Mouse (Mus musculus): ENCODE data around the gene Ezh1. TPM values are rescaled to one million over a fixed set of nuclear protein-coding genes. Genes with fewer than 3 reads are reported as not detected.

Ezh1 gene
- total RNA-seq, 4 experiments from 2014 or later: 28.6 to 37.3 (median 31.7) TPM

- no peak for DNase-seq (ENCODE audit: low spot score)
These were observed 77.5 kb downstream of the Ezh1 start for GRCm38 (mm10) chr11:101148751-101149150.

DNA sequence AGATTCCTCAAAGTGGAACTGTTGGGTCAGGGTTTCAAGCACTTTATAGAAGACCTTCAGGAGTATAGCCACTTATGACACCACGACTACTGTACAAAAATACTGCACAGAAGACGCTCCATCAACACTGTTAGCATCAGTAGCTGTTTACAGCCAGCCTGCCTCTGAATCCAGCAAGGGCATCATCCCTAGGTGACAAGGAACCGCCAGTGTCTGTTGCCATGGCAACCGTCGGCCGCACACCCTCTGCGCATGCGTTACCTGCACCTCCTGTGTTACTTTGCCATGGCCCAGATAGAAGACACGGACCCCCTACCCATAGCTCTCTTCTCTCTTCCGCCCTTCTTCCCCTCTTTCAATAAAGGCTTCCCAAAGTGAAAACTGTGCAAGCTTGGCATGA lies 79.9 kb downstream of the Ezh1 start:
- no peak for DNase-seq (ENCODE audit: low spot score)

DNA sequence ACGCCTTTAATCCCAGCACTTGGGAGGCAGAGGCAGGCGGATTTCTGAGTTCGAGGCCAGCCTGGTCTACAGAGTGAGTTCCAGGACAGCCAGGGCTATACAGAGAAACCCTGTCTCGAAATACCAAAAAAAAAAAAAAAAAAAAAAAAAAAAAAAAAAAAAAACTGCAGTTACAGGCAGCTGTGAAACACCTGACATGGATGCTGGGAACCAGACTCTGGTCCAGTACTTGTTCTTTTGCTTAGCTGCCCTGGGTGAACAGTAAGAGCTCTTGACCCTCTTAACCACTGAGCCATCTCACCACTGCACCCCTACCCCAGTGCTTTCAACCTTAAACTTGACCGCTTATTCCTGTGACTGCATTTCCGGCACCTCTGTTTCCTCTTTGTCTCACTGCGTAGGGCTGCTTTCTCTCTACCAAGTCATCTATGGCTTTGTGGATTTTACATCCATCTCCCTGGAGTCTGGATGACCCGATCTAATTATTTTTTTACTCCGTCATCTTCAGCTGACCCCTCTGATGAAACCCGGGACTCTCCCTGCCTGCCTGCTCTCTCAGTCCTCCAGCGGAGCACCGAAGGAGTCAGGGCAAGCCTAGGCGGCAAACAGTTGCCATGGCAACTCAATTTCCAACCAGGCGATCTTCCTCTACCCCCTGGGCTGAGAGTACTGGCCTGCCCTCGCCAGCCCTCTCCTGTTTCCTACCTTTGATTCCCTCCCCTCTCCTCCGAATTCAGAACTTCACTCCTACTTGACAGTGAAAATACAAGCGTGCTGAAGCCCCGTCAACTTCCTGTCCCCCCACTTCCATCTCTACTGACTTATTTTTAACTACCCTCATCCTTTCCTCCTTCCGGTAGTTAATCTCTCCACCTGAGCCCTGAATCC lies 82.7 kb downstream of the Ezh1 start:
- DNase-seq (ENCODE audit: low spot score): no peak

GRCm38 (mm10) chr11:101142215-101142967 lies 83.9 kb downstream of the Ezh1 start:
- no peak for DNase-seq (ENCODE audit: low spot score)

Other genes with a start within 250 kb of the Ezh1 start
- gene Atp6v0a1, start 217.0 kb downstream of the Ezh1 start, total RNA-seq (2022): 100 to 1,000 TPM in 1 of 4 experiments, 10 to 100 TPM in 3; 85.0 to 100 (median 88.9) TPM
- gene Naglu, start 156.5 kb downstream of the Ezh1 start, total RNA-seq (2022): 10 to 100 TPM in 1 of 4 experiments, 1 to 10 TPM in 3; 7.3 to 10.1 (median 7.8) TPM
- 1 to 10 TPM in 1 of 4 experiments, under 1 TPM in 3; 0.22 to 1.5 (median 0.52) TPM for gene Hsd17b1, start 148.1 kb downstream of the Ezh1 start, total RNA-seq (2022)
- 10 to 100 TPM; 14.5 to 21.0 (median 17.6) TPM for gene Coasy, start 143.9 kb downstream of the Ezh1 start, total RNA-seq (2022)
- gene Mlx, start 139.2 kb downstream of the Ezh1 start, total RNA-seq (2022): 10 to 100 TPM; 15.5 to 24.4 (median 20.0) TPM
- gene Psmc3ip, start 131.0 kb downstream of the Ezh1 start, total RNA-seq (2022): 1 to 10 TPM; 2.3 to 3.1 (median 2.8) TPM
- 10 to 100 TPM; 26.5 to 31.2 (median 29.0) TPM for gene Retreg3, start 106.6 kb downstream of the Ezh1 start, total RNA-seq (2022)
- 10 to 100 TPM; 23.2 to 27.3 (median 25.4) TPM for gene Tubg1, start 106.5 kb downstream of the Ezh1 start, total RNA-seq (2022)
- gene Tubg2, start 70.6 kb downstream of the Ezh1 start, total RNA-seq (2022): 1 to 10 TPM; 2.7 to 4.9 (median 3.0) TPM
- 1 to 10 TPM; 1.1 to 2.9 (median 1.5) TPM for gene Cntnap1, start 55.9 kb downstream of the Ezh1 start, total RNA-seq (2022)
- gene Plekhh3, start 55.1 kb downstream of the Ezh1 start, total RNA-seq (2022): 10 to 100 TPM; 23.4 to 29.9 (median 28.1) TPM
- under 1 TPM in 2 of 4 experiments, not detected in 2; 0.14 to 0.19 TPM for gene Ccr10, start 51.0 kb downstream of the Ezh1 start, total RNA-seq (2022)
- gene Ramp2, start 19.6 kb upstream of the Ezh1 start, total RNA-seq (2022): 10 to 100 TPM; 60.8 to 93.6 (median 83.9) TPM
- 100 to 1,000 TPM in 3 of 4 experiments, 10 to 100 TPM in 1; 88.4 to 109 (median 104) TPM for gene Vps25, start 27.2 kb upstream of the Ezh1 start, total RNA-seq (2022)
- 10 to 100 TPM in 3 of 4 experiments, 1 to 10 TPM in 1; 7.6 to 16.6 (median 14.2) TPM for gene Wnk4, start 34.1 kb upstream of the Ezh1 start, total RNA-seq (2022)
- gene Cntd1, start 52.5 kb upstream of the Ezh1 start, total RNA-seq (2022): under 1 TPM in 3 of 4 experiments, not detected in 1; 0.14 to 0.29 (median 0.22) TPM
- 100 to 1,000 TPM in 2 of 4 experiments, 10 to 100 TPM in 2; 93.0 to 105 (median 98.0) TPM for gene Coa3, start 52.7 kb upstream of the Ezh1 start, total RNA-seq (2022)
- 100 to 1,000 TPM in 2 of 4 experiments, 10 to 100 TPM in 2; 78.6 to 116 (median 100) TPM for gene Becn1, start 75.8 kb upstream of the Ezh1 start, total RNA-seq (2022)
- 10 to 100 TPM; 66.4 to 85.0 (median 73.6) TPM for gene Psme3, start 89.8 kb upstream of the Ezh1 start, total RNA-seq (2022)
- 1 to 10 TPM; 1.4 to 1.9 (median 1.7) TPM for gene Aoc2, start 98.6 kb upstream of the Ezh1 start, total RNA-seq (2022)
- 1 to 10 TPM; 7.1 to 9.2 (median 8.5) TPM for gene Aoc3, start 104.1 kb upstream of the Ezh1 start, total RNA-seq (2022)
- not detected for gene G6pc, start 141.1 kb upstream of the Ezh1 start, total RNA-seq (2022)
- 10 to 100 TPM; 12.3 to 25.8 (median 22.4) TPM for gene Aarsd1, start 191.2 kb upstream of the Ezh1 start, total RNA-seq (2022)
- 10 to 100 TPM in 1 of 4 experiments, 1 to 10 TPM in 3; 5.0 to 11.5 (median 6.8) TPM for gene Gm27029, start 198.3 kb upstream of the Ezh1 start, total RNA-seq (2022)
- 10 to 100 TPM; 10.5 to 13.1 (median 11.8) TPM for gene Rundc1, start 198.6 kb upstream of the Ezh1 start, total RNA-seq (2022)
- 10 to 100 TPM; 46.5 to 67.8 (median 61.1) TPM for gene Ptges3l, start 198.9 kb upstream of the Ezh1 start, total RNA-seq (2022)
- 10 to 100 TPM; 29.2 to 41.5 (median 39.2) TPM for gene Rpl27, start 215.8 kb upstream of the Ezh1 start, total RNA-seq (2022)
- 10 to 100 TPM; 13.4 to 14.6 (median 13.9) TPM for gene Ifi35, start 221.9 kb upstream of the Ezh1 start, total RNA-seq (2022)
- gene Rnd2, start 238.5 kb upstream of the Ezh1 start, total RNA-seq (2022): 1 to 10 TPM; 5.3 to 7.5 (median 6.2) TPM
- 10 to 100 TPM; 20.6 to 23.2 (median 21.8) TPM for gene Vat1, start 239.8 kb upstream of the Ezh1 start, total RNA-seq (2022)

Data from heart, adult 8-10 months (tissue).